9 mouse cellular contexts compared by ENCODE assay signal in the genomic region with DNA sequence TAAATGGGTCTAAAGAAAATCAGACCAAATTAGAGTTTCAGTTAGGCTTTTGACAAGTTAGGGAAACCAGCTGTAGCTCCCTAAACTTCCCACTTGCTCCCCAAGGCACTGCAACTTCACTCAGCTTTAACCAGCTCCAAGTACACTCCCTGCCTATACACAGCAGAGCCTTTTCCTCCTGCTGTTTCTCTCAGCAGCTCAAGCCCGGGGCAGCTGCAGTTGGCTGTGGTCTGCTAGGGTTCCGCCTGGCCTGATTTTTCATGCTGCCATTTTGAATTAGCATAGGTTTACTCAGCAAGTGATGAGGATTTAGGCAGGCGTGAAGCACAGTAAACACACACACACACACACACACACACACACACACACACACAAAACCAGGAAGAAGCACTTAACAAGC. TPM values are rescaled to one million over a fixed set of nuclear protein-coding genes. Genes with fewer than 3 reads are reported as not detected.
DNase-seq lines count a peak whose midpoint lies in the region; ATAC-seq lines count a peak whose summit lies in the region.
"Had no signal": no experiment of that assay in that cellular context is flagged by ENCODE, and none has a peak within 500 bp of the region (broad histone marks: within the 10 kb centered on the region; RNA-seq: fewer than 3 reads in every experiment).

No protein-coding gene starts in this region.

- peak overlapping the region; percentile 69 for H3K4me3 ChIP-seq in heart, embryonic 13.5 days
- H3K4me3 ChIP-seq in midbrain, embryonic 15.5 days = peak overlapping the region; percentile 70

- H3K9ac ChIP-seq in heart, embryonic 13.5 days = no peak overlapping the region
- peak overlapping the region; percentile 80 for H3K9ac ChIP-seq in midbrain, embryonic 15.5 days

- intact Hi-C loops in heart, postnatal 25 days (cut with DNase I) = no loop called here

- H3K9me3 ChIP-seq in heart, embryonic 13.5 days = no peaks in the 10 kb centered on the region
- H3K9me3 ChIP-seq in midbrain, embryonic 15.5 days = no peaks in the 10 kb centered on the region

- H3K4me2 ChIP-seq in heart, embryonic 13.5 days = peak overlapping the region; percentile 97
- peak overlapping the region; percentile 56 for H3K4me2 ChIP-seq in midbrain, embryonic 15.5 days

- no peaks in the 10 kb centered on the region for H3K36me3 ChIP-seq in heart, embryonic 13.5 days
- no peaks in the 10 kb centered on the region for H3K36me3 ChIP-seq in midbrain, embryonic 15.5 days (replicated peaks)

- H3K27me3 ChIP-seq in heart, embryonic 13.5 days (replicated peaks) = peaks cover 20% of the 10 kb centered on the region
- no peaks in the 10 kb centered on the region for H3K27me3 ChIP-seq in midbrain, embryonic 15.5 days (replicated peaks)

- H3K4me1 ChIP-seq in heart, embryonic 13.5 days = peaks cover 27% of the 10 kb centered on the region
- H3K4me1 ChIP-seq in midbrain, embryonic 15.5 days = peaks cover 45% of the 10 kb centered on the region

- H3K27ac ChIP-seq in heart, embryonic 13.5 days (replicated peaks) = peak overlapping the region; percentile 45; the same call in 1 of the 2 replicates
- H3K27ac ChIP-seq in midbrain, embryonic 15.5 days = peak overlapping the region; percentile 94

- no peak for ATAC-seq in heart, embryonic 13.5 days (ENCODE audit: extremely low read depth, insufficient number of reproducible peaks, low FRiP score, low TSS enrichment)
- ATAC-seq in midbrain, embryonic 15.5 days (replicated peaks) = peak; percentile 68
- no peak for ATAC-seq in CD4-positive, CD25-positive, alpha-beta regulatory T cell, adult 4 months

- peak; percentile 31 to 41 for DNase-seq in heart, adult 18-20 months
- DNase-seq in heart, postnatal 25 days (ENCODE audit: low spot score) = no peak
- peak; percentile 61 for DNase-seq in cerebellum, adult 9-11 months
- no peak for DNase-seq in adrenal gland, postnatal 10 days
- DNase-seq in kidney, adult 8-10 months = no peak

- 34% methylated on average over 3 of the region's 3 CpGs for WGBS in heart, embryonic 13.5 days
- 4% methylated on average over 3 of the region's 3 CpGs for WGBS in midbrain, embryonic 15.5 days

RNA-seq across cellular contexts. Expression of gene Scrn1, which starts 1.3 kb away (rescaled TPM):
- total RNA-seq in heart, adult 18-20 months (2021) = 1 to 10 TPM; 5.0 to 5.9 TPM
- total RNA-seq in heart, postnatal 25 days (2021) = 10 to 100 TPM in 1 of 2 experiments, 1 to 10 TPM in 1; 9.2 to 12.0 TPM
- polyA plus RNA-seq in heart, embryonic 13.5 days (2015; fragmentation: Nextera tagmentation; extraction: Ambion mirVana) = 9.5 and 13.0 TPM in 2 replicates
- 119 and 123 TPM in 2 replicates for polyA plus RNA-seq in midbrain, embryonic 15.5 days (2015; fragmentation: Nextera tagmentation; extraction: Ambion mirVana)
- 10 to 100 TPM; 18.1 to 27.5 TPM for total RNA-seq in adrenal gland, postnatal 10 days (2021)
- polyA plus RNA-seq in CD4-positive, CD25-positive, alpha-beta regulatory T cell, adult 4 months (2017; shearing (Covaris generic)) = under 1 TPM in 1 of 2 experiments, not detected in 1; 0.22 TPM
- polyA plus RNA-seq: liver, adult 2 months had no signal

RNA-seq across cellular contexts. Expression of gene Plekha8, which starts 29.9 kb away (rescaled TPM):
- total RNA-seq in heart, adult 18-20 months (2021) = 1 to 10 TPM; 9.1 to 9.9 TPM
- 10 to 100 TPM; 10.6 TPM for total RNA-seq in heart, postnatal 25 days (2021)
- 6.4 and 7.5 TPM in 2 replicates for polyA plus RNA-seq in heart, embryonic 13.5 days (2015; fragmentation: Nextera tagmentation; extraction: Ambion mirVana)
- 9.5 and 10.5 TPM in 2 replicates for polyA plus RNA-seq in midbrain, embryonic 15.5 days (2015; fragmentation: Nextera tagmentation; extraction: Ambion mirVana)
- 10 to 100 TPM; 15.8 to 17.6 TPM for total RNA-seq in adrenal gland, postnatal 10 days (2021)
- under 1 TPM; 0.67 to 0.73 TPM for polyA plus RNA-seq in CD4-positive, CD25-positive, alpha-beta regulatory T cell, adult 4 months (2017; shearing (Covaris generic))

RNA-seq across cellular contexts. Expression of gene Fkbp14, which starts 32.1 kb away (rescaled TPM):
- total RNA-seq in heart, adult 18-20 months (2021) = 10 to 100 TPM in 1 of 2 experiments, 1 to 10 TPM in 1; 8.9 to 11.6 TPM
- total RNA-seq in heart, postnatal 25 days (2021) = 10 to 100 TPM in 1 of 2 experiments, 1 to 10 TPM in 1; 8.2 to 10.4 TPM
- polyA plus RNA-seq in heart, embryonic 13.5 days (2015; fragmentation: Nextera tagmentation; extraction: Ambion mirVana) = 24.0 and 24.1 TPM in 2 replicates
- polyA plus RNA-seq in midbrain, embryonic 15.5 days (2015; fragmentation: Nextera tagmentation; extraction: Ambion mirVana) = 7.0 and 7.8 TPM in 2 replicates
- 10 to 100 TPM; 19.8 to 20.7 TPM for total RNA-seq in adrenal gland, postnatal 10 days (2021)
- polyA plus RNA-seq in CD4-positive, CD25-positive, alpha-beta regulatory T cell, adult 4 months (2017; shearing (Covaris generic)) = not detected

Comparison
In these comparisons a context has a peak if more than half of its experiments do, and no peak if none do; other contexts are left out.
1. DNase-seq: peak in heart, adult 18-20 months (2 of 2) and cerebellum, adult 9-11 months (single experiment); none in heart, postnatal 25 days (single experiment), adrenal gland, postnatal 10 days (single experiment) and kidney, adult 8-10 months (0 of 2).